Mouse (Mus musculus) thymus, adult 2 months (tissue): Measurements from ENCODE around the gene Polr2a. TPM values are rescaled to one million over a fixed set of nuclear protein-coding genes. Genes with fewer than 3 reads are reported as not detected.

Experiments
- DNase-seq: peaks from one replicate; pipeline ENCODE4 v3.0.0; 2021
- H3K27ac ChIP-seq: fragments of 200-500 bp; 2 replicates; pipeline ENCODE4 v1.5.1; 2012; ENCODE audit warnings: low read length, control low read depth; ENCODE audit not compliant: control insufficient read depth, insufficient read depth
- H3K27me3 ChIP-seq: fragments of 200-500 bp; 2 replicates; pipeline ENCODE4 v1.6.1; 2012; ENCODE audit warnings: mild to moderate bottlenecking, low read length, moderate library complexity, mixed read lengths; ENCODE audit not compliant: control insufficient read depth, insufficient read depth
- H3K36me3 ChIP-seq: fragments of 200-500 bp; 2 replicates; pipeline ENCODE4 v1.6.1; 2012; ENCODE audit warnings: mild to moderate bottlenecking, low read length, moderate library complexity; ENCODE audit not compliant: control insufficient read depth, insufficient read depth
- H3K4me1 ChIP-seq: fragments of 200-500 bp; replicated peaks from 2 replicates; pipeline ENCODE4 v1.6.1; 2012; ENCODE audit warnings: low read length; ENCODE audit not compliant: control insufficient read depth, insufficient read depth
- H3K4me3 ChIP-seq: fragments of 200-500 bp; 2 replicates; pipeline ENCODE4 v1.5.1; 2012; ENCODE audit warnings: mild to moderate bottlenecking, low read length, control low read depth, moderate library complexity; ENCODE audit not compliant: control insufficient read depth, insufficient read depth
- CTCF ChIP-seq: fragments of 200-500 bp; IDR thresholded peaks from 2 replicates; pipeline ENCODE4 v1.5.1; 2012; ENCODE audit warnings: mild to moderate bottlenecking, control low read depth, low read length, moderate library complexity, borderline replicate concordance; ENCODE audit not compliant: control insufficient read depth, poor library complexity, insufficient read depth; ENCODE audit errors: extremely low read depth
- POLR2A ChIP-seq: fragments of 200-500 bp; IDR thresholded peaks from 2 replicates; pipeline ENCODE4 v1.6.1; 2012; ENCODE audit warnings: mild to moderate bottlenecking, low read length, control low read depth, moderate library complexity; ENCODE audit not compliant: control insufficient read depth, poor library complexity, insufficient read depth; ENCODE audit errors: extremely low read depth
- WGBS: fragments of 180-500 bp; shearing (Covaris S2); methylation state at CpG from one replicate; pipeline ENCODE4 v1.1.7; 2018; 5-methylcytosine and 5-hydroxymethylcytosine counted together
- polyA plus RNA-seq: library from polyadenylated mRNA; depleted of rRNA; stranded (reverse); fragments of >200 nt; gene quantifications from 2 replicates; pipeline ENCODE4 v1.2.3, GENCODE M21; 2012

Polr2a gene
- polyA plus RNA-seq, 1 experiment: 113 TPM

GRCm38 (mm10) chr11:69797924-69798323, 39.5 kb upstream of the Polr2a start:
- Histone ChIP-seq H3K27ac (no peak overlapping the region), H3K4me1 (peaks cover 24% of the 10 kb centered on the region), H3K27me3 (peaks cover 18% of the 10 kb centered on the region; the same call in 1 of the 2 replicates), H3K36me3 (no peaks in the 10 kb centered on the region), H3K4me3 (no peak overlapping the region)
- no peak for TF ChIP-seq POLR2A
- no peak for TF ChIP-seq CTCF
- WGBS: 89% methylated on average over 7 of the region's 7 CpGs
- no peak for DNase-seq

- no peak for DNase-seq
- H3K4me1 ChIP-seq: peaks cover 9% of the 10 kb centered on the region
- WGBS: 7% methylated on average over 13 of the region's 13 CpGs
- no peaks in the 10 kb centered on the region for H3K36me3 ChIP-seq
- peak overlapping the region; percentile 76 for H3K4me3 ChIP-seq
- TF ChIP-seq CTCF (no peak), POLR2A (no peak)
- peaks cover 5% of the 10 kb centered on the region; the same call in 1 of the 2 replicates for H3K27me3 ChIP-seq
- no peak overlapping the region for H3K27ac ChIP-seq
Observed at GRCm38 (mm10) chr11:69795983-69796435, 37.6 kb upstream of the Polr2a start.

- H3K4me3 ChIP-seq: peak within 1 kb of the TSS; percentile 76
- peak; percentile 94 for DNase-seq
- H3K36me3 ChIP-seq: no peaks in the 10 kb centered on the region
- 3% methylated on average over 52 of the region's 52 CpGs for WGBS
- peaks cover 2% of the 10 kb centered on the region for H3K4me1 ChIP-seq
- H3K27me3 ChIP-seq: no peaks in the 10 kb centered on the region; the same call in 1 of the 2 replicates
- TF ChIP-seq CTCF (no peak), POLR2A (no peak)
- H3K27ac ChIP-seq: no peak within 1 kb of the TSS
Observed at GRCm38 (mm10) chr11:69795168-69795982, 36.9 kb upstream of the Polr2a start, which contains the start of gene Chrnb1. Chrnb1 (minus strand) TSS chr11:69795943.

GRCm38 (mm10) chr11:69793429-69793828, 35.0 kb upstream of the Polr2a start:
- DNase-seq: no peak
- Histone ChIP-seq H3K4me3 (no peak overlapping the region), H3K27me3 (no peaks in the 10 kb centered on the region), H3K4me1 (no peaks in the 10 kb centered on the region; the same call in 1 of the 2 replicates), H3K27ac (no peak overlapping the region), H3K36me3 (no peaks in the 10 kb centered on the region)
- TF ChIP-seq POLR2A: no peak
- TF ChIP-seq CTCF: no peak
- WGBS: 89% methylated on average over 5 of the region's 5 CpGs

- no peak overlapping the region for H3K27ac ChIP-seq
- WGBS: 95% methylated on average over 5 of the region's 5 CpGs
- H3K4me3 ChIP-seq: no peak overlapping the region
- H3K27me3 ChIP-seq: no peaks in the 10 kb centered on the region
- no peaks in the 10 kb centered on the region for H3K36me3 ChIP-seq
- H3K4me1 ChIP-seq: no peaks in the 10 kb centered on the region; the same call in 1 of the 2 replicates
- no peak for DNase-seq
- no peak for TF ChIP-seq POLR2A
Observed at GRCm38 (mm10) chr11:69791420-69791819, 33.0 kb upstream of the Polr2a start.

GRCm38 (mm10) chr11:69789431-69789830, 31.0 kb upstream of the Polr2a start:
- H3K4me1 ChIP-seq: no peaks in the 10 kb centered on the region
- no peak overlapping the region for H3K27ac ChIP-seq
- H3K36me3 ChIP-seq: no peaks in the 10 kb centered on the region
- TF ChIP-seq CTCF: no peak
- TF ChIP-seq POLR2A: no peak
- H3K4me3 ChIP-seq: no peak overlapping the region
- WGBS: 90% methylated on average over 5 of the region's 5 CpGs
- DNase-seq: no peak
- H3K27me3 ChIP-seq: no peaks in the 10 kb centered on the region
